Mouse (Mus musculus): Measurements from ENCODE around the gene Fam193b.

- TF ChIP-seq CTCF (IDR thresholded peaks at IDR 0.05) (no peak), EP300 (IDR thresholded peaks at IDR 0.05) (no peak)
Observed at GRCm38 (mm10) chr13:55611996-55612395, 41.1 kb upstream of the Fam193b start.
